Mouse (Mus musculus) bone marrow macrophage, adult 2 months (primary cell): Measurements from ENCODE around the gene Cdc6. TPM values are rescaled to one million over a fixed set of nuclear protein-coding genes. Genes with fewer than 3 reads are reported as not detected.

Experiments
- H3K27ac ChIP-seq: 2 replicates; pipeline ENCODE4 v1.5.1; 2012; ENCODE audit warnings: low read depth, low read length; ENCODE audit not compliant: insufficient read depth
- H3K4me1 ChIP-seq: 2 replicates; pipeline ENCODE4 v1.6.1; 2012; ENCODE audit warnings: low read length; ENCODE audit not compliant: control insufficient read depth, insufficient read depth
- H3K4me3 ChIP-seq: 2 replicates; pipeline ENCODE4 v1.5.1; 2012; ENCODE audit warnings: mild to moderate bottlenecking, low read length, moderate library complexity; ENCODE audit not compliant: insufficient read depth
- CTCF ChIP-seq: IDR thresholded peaks from 2 replicates; pipeline ENCODE4 v1.5.1; 2012; ENCODE audit warnings: low read depth, mild to moderate bottlenecking, low read length, moderate library complexity
- POLR2A ChIP-seq: IDR thresholded peaks from 2 replicates; pipeline ENCODE4 v1.6.1; 2012; ENCODE audit warnings: mild to moderate bottlenecking, low read depth, low read length, borderline replicate concordance
- polyA plus RNA-seq: library from polyadenylated mRNA; stranded (reverse); fragments of >200 nt; gene quantifications from 2 replicates; pipeline ENCODE4 v1.2.4, GENCODE M21; 2012; ENCODE audit not compliant: missing spikeins, insufficient read depth, insufficient read length

Gene Cdc6
- polyA plus RNA-seq, 1 experiment = 6.9 TPM

DNA sequence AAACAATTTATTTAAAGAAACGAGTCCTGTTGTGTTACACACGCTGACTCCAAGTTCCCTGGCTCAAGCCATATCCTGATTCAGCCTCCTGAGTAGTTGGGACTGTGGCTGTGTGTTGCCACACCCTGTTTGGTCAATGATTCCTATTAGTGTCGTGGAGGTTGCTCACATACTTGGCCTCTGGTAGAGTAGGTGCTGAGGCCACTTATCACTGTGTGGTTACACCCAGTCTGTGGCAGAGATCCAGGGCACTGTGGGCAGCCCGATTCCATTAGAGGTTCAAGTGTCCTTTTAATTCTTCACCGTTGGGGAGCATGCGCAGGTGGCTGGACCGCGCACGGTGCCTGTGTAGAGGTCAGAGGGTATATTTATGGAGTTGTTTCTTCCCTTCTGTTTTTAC is 33.7 kb upstream of the Cdc6 start:
- H3K4me1 ChIP-seq = peaks cover 23% of the 10 kb centered on the region
- H3K27ac ChIP-seq = no peak overlapping the region
- TF ChIP-seq POLR2A = no peak
- TF ChIP-seq CTCF = no peak
- no peak overlapping the region for H3K4me3 ChIP-seq

DNA sequence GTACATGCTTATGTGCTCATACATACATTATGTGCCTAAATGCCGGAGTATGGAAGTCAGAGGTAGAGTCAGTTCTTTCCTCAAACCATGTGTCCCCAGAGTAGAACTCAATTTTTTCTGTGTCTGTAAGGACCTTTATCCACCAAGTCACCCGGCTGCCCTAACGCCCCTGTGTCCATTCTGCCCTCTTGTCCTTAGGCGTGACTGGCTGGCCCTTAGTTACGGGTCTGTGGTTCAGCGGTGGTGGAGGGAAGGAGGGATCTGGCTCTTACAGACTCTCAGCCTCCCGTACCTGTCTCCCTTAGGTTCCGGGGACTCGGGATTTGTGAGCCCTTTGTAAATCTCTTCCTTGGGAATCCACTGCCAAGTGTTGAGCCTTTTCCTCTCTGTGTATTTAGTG is 30.6 kb upstream of the Cdc6 start:
- TF ChIP-seq CTCF = no peak
- no peak for TF ChIP-seq POLR2A
- H3K27ac ChIP-seq = no peak overlapping the region

DNA sequence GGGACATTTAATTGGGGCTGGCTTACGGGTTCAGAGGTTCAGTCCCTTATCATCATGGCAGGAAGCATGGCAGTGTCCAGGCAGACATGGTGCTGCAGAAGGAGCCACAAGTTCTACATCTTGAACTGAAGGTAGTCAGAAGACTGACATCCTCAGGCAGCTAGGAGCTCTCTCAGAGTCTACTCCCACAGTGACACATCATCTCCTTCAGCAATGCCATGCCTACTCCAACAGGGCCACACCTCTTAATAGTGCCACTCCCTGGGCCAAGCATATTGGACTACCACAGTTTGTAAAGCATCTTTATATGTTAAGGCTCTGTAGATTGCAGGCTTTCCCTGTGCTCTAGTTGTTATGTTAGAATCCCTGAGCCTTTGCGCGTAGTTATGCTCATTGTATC is 19.9 kb upstream of the Cdc6 start:
- TF ChIP-seq CTCF (no peak), POLR2A (no peak)

More for the DNA sequence above, 30.6 kb upstream of the Cdc6 start:
- Histone ChIP-seq H3K4me3 (no peak overlapping the region), H3K4me1 (no peaks in the 10 kb centered on the region)

DNA sequence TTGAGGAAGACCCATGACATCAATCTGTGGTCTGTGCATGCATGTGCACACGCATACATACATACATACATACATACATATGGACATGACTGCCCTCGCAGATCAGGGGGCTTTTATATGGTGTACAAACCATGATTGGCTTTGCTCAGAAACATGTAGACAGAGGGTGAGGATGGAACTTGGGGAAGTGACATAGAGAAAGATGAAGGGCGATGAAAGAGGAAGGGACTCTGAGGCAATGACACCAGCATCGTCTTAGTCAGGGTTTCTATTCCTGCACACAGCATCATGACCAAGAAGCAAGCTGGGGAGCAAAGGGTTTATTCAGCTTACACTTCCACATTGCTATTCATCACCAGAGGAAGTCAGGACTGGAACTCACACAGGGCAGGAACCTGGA is 18.5 kb upstream of the Cdc6 start:
- no peak overlapping the region for H3K27ac ChIP-seq
- peaks cover 3% of the 10 kb centered on the region; the same call in 1 of the 2 replicates for H3K4me1 ChIP-seq
- TF ChIP-seq POLR2A = no peak
- TF ChIP-seq CTCF = no peak
- H3K4me3 ChIP-seq = no peak overlapping the region

More for the DNA sequence above, 19.9 kb upstream of the Cdc6 start:
- no peak overlapping the region for H3K27ac ChIP-seq
- H3K4me3 ChIP-seq = no peak overlapping the region
- H3K4me1 ChIP-seq = peaks cover 3% of the 10 kb centered on the region; the same call in 1 of the 2 replicates

DNA sequence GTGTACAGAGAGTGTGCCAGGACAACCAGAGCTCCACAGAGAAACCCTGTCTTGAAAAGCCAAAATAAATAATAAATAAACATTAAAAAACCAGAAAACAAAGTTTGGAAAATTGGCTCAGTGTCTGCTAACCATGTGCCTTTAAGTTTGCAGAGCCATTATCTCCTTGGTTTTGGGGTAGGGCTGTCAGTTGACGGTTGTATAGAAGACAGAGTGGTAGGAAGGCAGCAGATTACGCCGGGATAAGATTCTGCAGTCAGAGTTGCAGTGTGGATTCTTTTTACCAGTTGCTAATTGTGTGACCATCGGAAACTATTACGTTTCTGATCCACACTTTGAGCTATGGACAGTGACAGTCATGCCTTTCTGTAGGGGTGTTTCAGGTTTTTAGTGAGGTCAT is 17.6 kb upstream of the Cdc6 start:
- Histone ChIP-seq H3K4me3 (no peak overlapping the region), H3K27ac (no peak overlapping the region), H3K4me1 (peaks cover 5% of the 10 kb centered on the region)
- no peak for TF ChIP-seq CTCF
- TF ChIP-seq POLR2A = no peak

DNA sequence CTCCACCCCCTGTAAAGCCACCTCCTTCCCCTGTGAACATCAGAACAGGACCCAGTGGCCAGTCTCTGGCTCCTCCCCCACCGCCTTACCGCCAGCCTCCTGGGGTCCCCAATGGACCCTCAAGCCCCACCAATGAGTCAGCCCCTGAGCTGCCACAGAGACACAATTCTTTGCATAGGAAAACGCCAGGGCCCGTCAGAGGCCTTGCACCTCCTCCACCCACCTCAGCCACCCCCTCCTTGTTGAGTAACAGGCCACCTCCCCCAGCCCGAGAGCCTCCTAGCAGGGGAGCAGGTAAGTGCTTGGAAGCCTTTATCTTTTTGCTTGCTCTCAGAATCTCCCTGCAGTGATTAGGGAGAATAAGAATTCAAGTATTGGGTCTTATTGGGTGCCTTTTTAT is 15.2 kb upstream of the Cdc6 start:
- Histone ChIP-seq H3K27ac (no peak overlapping the region), H3K4me1 (peaks cover 6% of the 10 kb centered on the region), H3K4me3 (no peak overlapping the region)
- no peak for TF ChIP-seq POLR2A
- TF ChIP-seq CTCF = no peak

DNA sequence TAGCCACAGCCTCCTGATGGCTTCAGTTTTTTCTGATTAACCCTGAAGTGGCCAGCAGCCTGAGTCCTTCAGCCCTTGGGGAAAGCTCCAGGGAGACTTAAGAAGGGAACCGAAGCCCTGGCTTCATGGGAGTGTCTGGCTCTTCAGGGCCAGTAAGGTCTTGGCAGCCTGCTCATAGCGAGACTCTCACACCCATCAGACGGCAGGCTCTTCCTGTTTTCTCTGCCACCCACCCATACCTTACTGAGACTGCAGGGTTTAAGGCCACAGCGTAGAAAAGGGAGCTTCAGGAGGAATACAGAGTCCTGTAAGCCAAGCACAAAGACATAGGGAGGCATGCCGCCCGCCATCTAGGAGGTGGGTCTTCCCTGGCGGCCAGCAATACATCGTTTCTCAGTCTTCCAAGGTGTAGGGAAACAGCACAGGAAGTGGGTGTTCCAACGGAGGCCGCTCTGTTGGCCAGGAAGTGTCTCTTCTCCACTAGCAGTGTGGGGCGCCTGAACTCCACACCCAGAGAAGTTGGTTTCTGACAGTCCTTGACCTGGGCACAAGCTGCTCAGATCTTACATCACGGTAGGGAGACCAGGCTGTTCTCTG is 7.0 kb upstream of the Cdc6 start:
- Histone ChIP-seq H3K4me1 (no peaks in the 10 kb centered on the region), H3K4me3 (no peak overlapping the region), H3K27ac (no peak overlapping the region)
- TF ChIP-seq CTCF = no peak
- no peak for TF ChIP-seq POLR2A

DNA sequence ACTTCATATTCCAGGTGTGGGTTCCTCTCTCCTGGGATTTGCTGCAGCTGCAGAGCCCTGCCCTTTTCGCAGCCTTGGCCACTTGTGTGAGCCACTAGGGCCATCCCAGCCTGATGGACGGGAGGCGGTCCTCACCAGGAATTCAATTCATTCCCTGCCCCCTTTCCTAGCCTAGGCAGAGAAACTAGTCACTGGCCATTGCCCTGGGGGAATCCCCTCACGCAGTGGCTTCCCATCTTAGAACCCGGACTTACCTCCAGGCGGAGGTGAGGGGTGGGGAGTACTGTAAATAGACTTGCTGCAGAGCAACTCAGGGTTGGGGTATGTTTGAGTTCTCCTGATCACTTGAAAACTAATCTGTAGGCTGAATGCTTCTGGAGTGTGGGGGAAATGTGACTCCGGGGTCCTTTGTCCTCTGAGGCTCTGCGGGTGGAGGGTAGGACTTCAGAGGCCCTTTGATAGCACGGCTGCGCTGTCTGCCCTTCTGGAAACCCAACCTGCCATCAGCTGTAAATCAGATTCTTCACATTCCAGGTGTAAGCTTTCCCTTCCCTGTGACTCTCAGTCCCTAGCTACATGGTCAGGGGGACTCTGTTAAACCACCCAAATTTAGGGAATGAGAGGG is 4.9 kb upstream of the Cdc6 start:
- Histone ChIP-seq H3K4me1 (no peaks in the 10 kb centered on the region), H3K27ac (no peak overlapping the region), H3K4me3 (no peak overlapping the region)
- TF ChIP-seq POLR2A = no peak
- TF ChIP-seq CTCF = no peak

DNA sequence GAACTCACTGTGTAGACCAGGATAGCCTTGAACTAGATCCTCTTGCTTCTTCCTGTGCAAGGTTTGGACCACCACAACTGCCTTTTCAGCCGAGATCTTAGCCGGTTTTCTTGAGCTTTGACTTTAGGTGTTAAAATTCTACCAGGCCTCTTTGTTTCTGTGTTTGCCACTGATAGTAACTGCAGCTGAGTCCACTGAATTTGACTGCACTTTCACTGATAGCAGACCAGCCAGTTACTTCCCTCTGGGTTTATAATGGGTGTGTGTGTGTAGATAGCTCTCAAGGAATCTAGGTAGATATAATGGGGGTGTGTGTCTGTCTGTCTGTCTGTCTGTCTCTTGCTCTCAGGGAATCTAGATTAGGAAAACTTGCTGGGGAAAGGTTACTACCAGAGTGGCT is 3.0 kb upstream of the Cdc6 start:
- H3K27ac ChIP-seq = no peak overlapping the region
- H3K4me1 ChIP-seq = peaks cover 8% of the 10 kb centered on the region
- H3K4me3 ChIP-seq = no peak overlapping the region
- no peak for TF ChIP-seq POLR2A

DNA sequence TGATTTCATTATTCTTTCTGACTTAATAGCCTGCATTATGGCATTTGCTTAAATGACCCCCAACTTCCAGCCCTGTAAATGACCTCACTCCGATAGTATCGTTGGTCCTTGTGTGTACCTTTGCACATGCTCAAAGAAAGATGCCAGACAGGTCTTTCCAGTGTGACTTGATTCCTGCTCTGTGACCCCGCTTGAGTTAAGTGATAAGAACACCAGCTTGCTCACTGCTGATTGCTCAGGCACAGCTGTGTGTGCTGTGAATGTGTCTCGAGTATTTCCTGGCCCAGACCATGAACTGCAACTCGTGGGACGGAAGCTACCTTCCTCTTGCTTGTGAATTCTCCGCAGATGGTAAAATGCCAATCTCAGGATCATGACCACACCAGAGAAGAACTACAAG is 2.6 kb upstream of the Cdc6 start:
- Histone ChIP-seq H3K27ac (no peak overlapping the region), H3K4me1 (peaks cover 8% of the 10 kb centered on the region), H3K4me3 (no peak overlapping the region)
- TF ChIP-seq CTCF (no peak), POLR2A (no peak)
